Mouse (Mus musculus) bone marrow, adult 2 months (tissue): ENCODE results near the gene Tmem265. TPM values are rescaled to one million over a fixed set of nuclear protein-coding genes. Genes with fewer than 3 reads are reported as not detected.

Source experiments
- H3K27ac ChIP-seq: fragments of 200-500 bp; 2 replicates; pipeline ENCODE4 v1.5.1; 2012; ENCODE audit warnings: low read depth, mild to moderate bottlenecking, control low read depth, inconsistent platforms, low read length; ENCODE audit not compliant: control insufficient read depth, poor library complexity, insufficient read depth
- H3K4me1 ChIP-seq: fragments of 200-500 bp; 2 replicates; pipeline ENCODE4 v1.6.1; 2011; ENCODE audit warnings: low read length; ENCODE audit not compliant: control insufficient read depth, insufficient read depth
- H3K4me3 ChIP-seq: fragments of 200-500 bp; replicated peaks from 2 replicates; pipeline ENCODE3; 2011; ENCODE audit warnings: mild to moderate bottlenecking, low read depth, low read length, control low read depth; ENCODE audit not compliant: control insufficient read depth
- CTCF ChIP-seq: fragments of 200-500 bp; IDR thresholded peaks from 2 replicates; pipeline ENCODE4 v1.5.1; 2011; ENCODE audit warnings: low read length, control low read depth; ENCODE audit not compliant: control insufficient read depth, insufficient read depth
- POLR2A ChIP-seq: fragments of 200-500 bp; IDR thresholded peaks from 2 replicates; pipeline ENCODE4 v1.6.1; 2011; ENCODE audit warnings: low read depth, mild to moderate bottlenecking, control low read depth, low read length, borderline replicate concordance; ENCODE audit not compliant: control insufficient read depth
- WGBS: fragments of 180-500 bp; shearing (Covaris S2); methylation state at CpG from one replicate; pipeline ENCODE4 v1.1.7; 2018; 5-methylcytosine and 5-hydroxymethylcytosine counted together
- polyA plus RNA-seq: library from polyadenylated mRNA; stranded (reverse); fragments of >200 nt; gene quantifications from 2 replicates; pipeline ENCODE4 v1.2.4, GENCODE M21; 2011; ENCODE audit warnings: low replicate concordance; ENCODE audit not compliant: missing spikeins, insufficient read depth, insufficient read length

The Tmem265 gene
- polyA plus RNA-seq, 1 experiment: 41.0 TPM

DNA sequence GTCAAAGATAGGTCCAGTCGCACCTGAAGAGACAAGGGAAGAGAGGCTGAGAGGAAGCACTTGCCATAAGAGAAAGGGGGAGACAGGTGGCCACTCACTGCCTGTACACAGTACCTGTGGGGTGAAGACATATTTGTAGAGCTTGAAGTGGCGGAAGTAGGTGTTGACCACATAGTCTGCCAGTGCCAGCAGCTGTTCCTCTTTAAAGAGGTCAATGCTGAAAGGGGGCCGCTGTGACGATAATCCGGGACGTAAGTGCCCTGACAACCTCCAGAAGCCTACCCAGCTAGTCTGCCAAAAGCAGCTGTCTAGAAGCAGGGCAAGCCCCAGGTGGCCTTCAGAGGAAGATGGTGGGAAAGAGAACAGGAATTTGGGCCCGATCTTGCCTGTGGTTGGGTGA is 23.8 kb downstream of the Tmem265 start:
- Histone ChIP-seq H3K4me1 (peaks cover 3% of the 10 kb centered on the region), H3K27ac (peak overlapping the region; percentile 78), H3K4me3 (no peak overlapping the region)
- 64% methylated on average over 7 of the region's 7 CpGs for WGBS
- no peak for TF ChIP-seq CTCF
- TF ChIP-seq POLR2A: no peak

- Histone ChIP-seq H3K4me1 (peaks cover 3% of the 10 kb centered on the region), H3K4me3 (no peak overlapping the region), H3K27ac (no peak overlapping the region)
- 58% methylated on average over 6 of the region's 6 CpGs for WGBS
- TF ChIP-seq CTCF (no peak), POLR2A (no peak)
Measured at GRCm38 (mm10) chr7:127586149-127586548, 25.0 kb downstream of the Tmem265 start.

DNA sequence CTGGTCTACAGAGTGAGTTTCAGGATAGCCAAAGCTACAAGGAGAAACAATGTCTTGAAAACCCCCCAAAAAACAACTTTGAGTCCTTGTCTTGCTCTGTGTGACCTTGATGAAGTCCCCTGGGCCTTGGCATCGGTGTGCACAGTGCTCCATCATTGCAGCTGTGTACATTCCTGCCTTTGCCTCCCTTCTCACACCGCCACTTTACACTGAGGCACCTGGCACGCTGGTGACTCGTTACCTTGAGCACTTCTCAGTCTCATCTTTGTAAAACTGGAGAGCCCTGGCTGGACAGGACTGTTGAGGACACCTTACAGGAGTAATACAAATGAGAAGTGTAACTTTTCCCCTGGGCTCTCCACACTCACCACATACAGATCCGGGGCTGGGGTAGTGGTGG is 26.0 kb downstream of the Tmem265 start:
- Histone ChIP-seq H3K4me3 (peak overlapping the region; percentile 50), H3K4me1 (peaks cover 3% of the 10 kb centered on the region), H3K27ac (no peak overlapping the region)
- 68% methylated on average over 5 of the region's 5 CpGs for WGBS
- no peak for TF ChIP-seq POLR2A

GRCm38 (mm10) chr7:127588011-127588871 is 27.1 kb downstream of the Tmem265 start, which contains the start of the genes Ccdc189 and Rnf40:
TSS of gene Ccdc189 (minus strand) at chr7:127588595.
TSS of gene Rnf40 (plus strand) at chr7:127588767.
- Histone ChIP-seq H3K4me3 (peak within 1 kb of the TSS; percentile 77), H3K4me1 (peaks cover 3% of the 10 kb centered on the region), H3K27ac (peak within 1 kb of the TSS; percentile 72)
- under 1% methylated on average over 50 of the region's 50 CpGs for WGBS
- TF ChIP-seq POLR2A: peak; percentile 72; the same call in 1 of the 2 replicates
- TF ChIP-seq CTCF: no peak

DNA sequence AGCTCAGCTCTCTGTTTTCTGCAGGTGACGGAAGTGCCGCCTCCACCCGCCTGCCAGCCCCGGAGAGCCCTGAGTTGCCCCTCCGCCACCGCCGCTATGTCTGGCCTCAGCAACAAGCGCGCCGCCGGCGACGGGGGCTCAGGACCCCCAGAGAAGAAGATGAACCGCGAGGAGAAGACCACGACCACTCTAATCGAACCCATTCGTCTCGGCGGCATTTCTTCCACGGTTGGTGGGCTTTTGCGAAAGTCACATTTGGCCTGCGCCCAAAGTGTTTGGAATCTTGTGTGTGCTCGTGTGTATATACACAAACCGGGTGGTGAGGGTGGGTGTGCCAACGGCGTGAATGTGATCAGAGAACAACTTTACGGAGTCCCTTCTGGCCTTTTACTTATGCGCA is 27.7 kb downstream of the Tmem265 start:
- TF ChIP-seq CTCF: no peak
- no peak for TF ChIP-seq POLR2A
- H3K4me3 ChIP-seq: peak overlapping the region; percentile 77
- peak overlapping the region; percentile 72 for H3K27ac ChIP-seq
- peaks cover 3% of the 10 kb centered on the region for H3K4me1 ChIP-seq
- 5% methylated on average over 29 of the region's 29 CpGs for WGBS

GRCm38 (mm10) chr7:127589637-127590036 is 28.4 kb downstream of the Tmem265 start:
- H3K27ac ChIP-seq: no peak overlapping the region
- no peak for TF ChIP-seq POLR2A
- TF ChIP-seq CTCF: no peak
- H3K4me3 ChIP-seq: peak overlapping the region; percentile 77
- WGBS: 88% methylated on average over 9 of the region's 9 CpGs
- peaks cover 3% of the 10 kb centered on the region for H3K4me1 ChIP-seq

DNA sequence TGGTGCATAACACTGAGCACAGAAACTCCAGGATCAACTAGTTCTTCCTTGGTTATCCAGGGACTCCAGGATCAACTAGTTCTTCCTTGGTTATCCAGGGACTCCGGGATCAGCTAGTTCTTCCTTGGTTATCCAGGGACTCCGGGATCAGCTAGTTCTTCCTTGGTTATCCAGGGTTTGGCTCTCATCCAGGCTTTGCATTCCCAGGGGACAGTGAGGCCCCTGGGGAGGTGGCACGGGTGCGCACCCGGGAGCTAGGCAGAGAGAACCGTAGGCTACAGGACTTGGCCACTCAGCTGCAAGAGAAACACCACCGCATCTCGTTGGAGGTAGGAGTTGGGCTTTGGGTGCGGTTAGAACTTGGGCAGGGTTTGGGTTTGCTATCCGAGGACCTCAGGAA is 29.9 kb downstream of the Tmem265 start:
- Histone ChIP-seq H3K4me1 (peaks cover 2% of the 10 kb centered on the region), H3K4me3 (no peak overlapping the region), H3K27ac (no peak overlapping the region)
- 93% methylated on average over 10 of the region's 10 CpGs for WGBS
- no peak for TF ChIP-seq CTCF

DNA sequence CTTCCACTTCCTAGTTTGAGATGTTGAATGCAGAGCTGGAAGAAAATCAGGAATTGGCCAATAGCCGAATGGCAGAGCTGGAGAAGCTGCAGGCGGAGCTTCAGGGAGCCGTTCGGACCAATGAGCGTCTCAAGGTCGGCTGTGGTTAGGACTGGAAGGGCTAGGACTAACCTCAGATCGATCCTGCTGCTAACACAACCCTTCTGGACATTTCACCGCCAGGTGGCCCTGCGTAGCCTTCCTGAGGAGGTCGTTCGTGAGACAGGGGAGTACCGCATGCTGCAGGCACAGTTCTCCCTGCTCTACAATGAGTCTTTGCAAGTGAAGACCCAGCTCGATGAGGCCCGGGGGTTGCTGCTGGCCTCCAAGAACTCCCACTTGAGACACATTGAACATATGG is 31.4 kb downstream of the Tmem265 start:
- no peak overlapping the region for H3K27ac ChIP-seq
- TF ChIP-seq POLR2A: no peak
- no peak for TF ChIP-seq CTCF
- no peak overlapping the region for H3K4me3 ChIP-seq
- WGBS: 94% methylated on average over 14 of the region's 14 CpGs
- no peaks in the 10 kb centered on the region; the same call in 1 of the 2 replicates for H3K4me1 ChIP-seq

GRCm38 (mm10) chr7:127596747-127597146 is 35.6 kb downstream of the Tmem265 start:
- WGBS: 96% methylated on average over 17 of the region's 17 CpGs

More at GRCm38 (mm10) chr7:127596747-127597146, 35.6 kb downstream of the Tmem265 start:
- no peak overlapping the region for H3K27ac ChIP-seq
- H3K4me3 ChIP-seq: no peak overlapping the region
- no peaks in the 10 kb centered on the region for H3K4me1 ChIP-seq
- TF ChIP-seq POLR2A (no peak), CTCF (no peak)
